Mouse (Mus musculus) spleen, postnatal 10 days (tissue): Measurements from ENCODE around the gene Trank1.

Source experiments
- DNase-seq, 2 experiments: peaks; one replicate each; pipeline ENCODE4 v3.0.0; 2021 to 2022; ENCODE audit warnings: low spot score in 2 of 2

Gene Trank1

GRCm38 (mm10) chr9:111311031-111311842 is at the start of gene Trank1:
Trank1 (plus strand) TSS chr9:111311739.
- no peak for DNase-seq

- DNase-seq, result no peak
Measured at GRCm38 (mm10) chr9:111267998-111268397, 43.5 kb upstream of the Trank1 start.

GRCm38 (mm10) chr9:111270606-111271005 is 40.9 kb upstream of the Trank1 start:
- no peak for DNase-seq

- no peak for DNase-seq
Measured at GRCm38 (mm10) chr9:111271056-111271433, 40.5 kb upstream of the Trank1 start.

- peak; percentile 97 to 99 for DNase-seq
Measured at GRCm38 (mm10) chr9:111271434-111272160, 39.9 kb upstream of the Trank1 start, which contains the start of the genes Mlh1 and Epm2aip1. Mlh1 (minus strand) TSS chr9:111271791. Epm2aip1 (plus strand) TSS chr9:111271929.

GRCm38 (mm10) chr9:111272356-111272755 is 39.2 kb upstream of the Trank1 start:
- DNase-seq, result no peak

GRCm38 (mm10) chr9:111272996-111273785 is 38.3 kb upstream of the Trank1 start:
- peak in 1 of 2 experiments; percentile 7 for DNase-seq

GRCm38 (mm10) chr9:111273958-111274357 is 37.6 kb upstream of the Trank1 start:
- DNase-seq, result no peak

GRCm38 (mm10) chr9:111275156-111275555 is 36.4 kb upstream of the Trank1 start:
- DNase-seq, result no peak

- no peak for DNase-seq
Measured at GRCm38 (mm10) chr9:111285061-111285460, 26.5 kb upstream of the Trank1 start.

- no peak for DNase-seq
Measured at GRCm38 (mm10) chr9:111285676-111286075, 25.9 kb upstream of the Trank1 start.

- DNase-seq, result no peak
Measured at GRCm38 (mm10) chr9:111286468-111286867, 25.1 kb upstream of the Trank1 start.

- DNase-seq, result no peak
Measured at GRCm38 (mm10) chr9:111287956-111288355, 23.6 kb upstream of the Trank1 start.

GRCm38 (mm10) chr9:111289294-111289831 is 22.2 kb upstream of the Trank1 start:
- no peak for DNase-seq

GRCm38 (mm10) chr9:111289832-111290339 is 21.7 kb upstream of the Trank1 start:
- peak; percentile 88 to 94 for DNase-seq

- no peak for DNase-seq
Measured at GRCm38 (mm10) chr9:111290539-111291100, 20.9 kb upstream of the Trank1 start.

- DNase-seq, result no peak
Measured at GRCm38 (mm10) chr9:111293234-111293633, 18.3 kb upstream of the Trank1 start.

GRCm38 (mm10) chr9:111294911-111295310 is 16.6 kb upstream of the Trank1 start:
- no peak for DNase-seq

GRCm38 (mm10) chr9:111295323-111295722 is 16.2 kb upstream of the Trank1 start:
- DNase-seq, result no peak

GRCm38 (mm10) chr9:111296433-111296832 is 15.1 kb upstream of the Trank1 start:
- no peak for DNase-seq

- no peak for DNase-seq
Measured at GRCm38 (mm10) chr9:111298606-111299005, 12.9 kb upstream of the Trank1 start.
